Mouse (Mus musculus): ENCODE data around the gene Trip10.

GRCm38 (mm10) chr17:57243650-57244370 is 5.4 kb upstream of the Trip10 start:
- TF ChIP-seq POLR2A (IDR thresholded peaks at IDR 0.05; ENCODE audit: insufficient read depth, low read depth, low read length) (no peak), CTCF (IDR thresholded peaks at IDR 0.05) (no peak), EP300 (IDR thresholded peaks at IDR 0.05; ENCODE audit: insufficient read depth, low read depth, low read length) (no peak)

Measured in heart, adult 2 months (tissue).